Mouse (Mus musculus) left cerebral cortex, postnatal 36 days (tissue): ENCODE measurements at regions not wholly inside any gene's neighbourhood (a gene's known extent, or its start where the extent isn't known, plus 50 kb on each side); places are given as distances from the start of the nearest gene placed in this dataset.
"Not testable (repeated sequence)": the region's sequence is repeated elsewhere in the genome, so short reads cannot be mapped to it uniquely, and the experiment has no call there.

ENCODE experiments used
- DNase-seq, 2 experiments: peaks; one replicate each; pipeline ENCODE4 v3.0.0; 2021 to 2022; ENCODE audit warnings: low spot score in 2 of 2, mixed read lengths in 1 of 2
- intact Hi-C: fragments of 180-260 bp; cut with DNase I; formaldehyde crosslinking; loops from one replicate; pipeline ENCODE4 v1.15.1; 2025

DNA sequence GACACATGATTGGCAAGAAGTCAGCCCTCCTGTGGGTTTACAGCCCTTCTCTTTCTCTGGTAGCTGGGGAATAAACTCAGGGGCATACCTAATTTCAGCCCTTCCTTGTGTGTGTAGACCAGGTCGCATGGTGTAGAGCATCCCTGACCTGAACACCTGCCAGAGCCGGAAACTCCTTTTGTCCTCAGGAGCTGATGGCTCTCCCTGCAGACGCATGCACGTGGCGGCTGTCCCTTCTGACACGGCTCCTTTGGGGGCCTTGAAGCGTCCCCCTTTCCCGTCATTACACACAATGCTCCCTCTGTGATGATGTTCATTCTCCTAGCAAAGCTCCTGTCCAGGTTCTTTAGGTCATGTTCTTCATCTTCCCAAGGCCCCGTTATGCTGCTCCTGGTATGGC lies 203.3 kb downstream of the Diras2 start:
- DNase-seq = no peak
- intact Hi-C loops = no loop called here

DNA sequence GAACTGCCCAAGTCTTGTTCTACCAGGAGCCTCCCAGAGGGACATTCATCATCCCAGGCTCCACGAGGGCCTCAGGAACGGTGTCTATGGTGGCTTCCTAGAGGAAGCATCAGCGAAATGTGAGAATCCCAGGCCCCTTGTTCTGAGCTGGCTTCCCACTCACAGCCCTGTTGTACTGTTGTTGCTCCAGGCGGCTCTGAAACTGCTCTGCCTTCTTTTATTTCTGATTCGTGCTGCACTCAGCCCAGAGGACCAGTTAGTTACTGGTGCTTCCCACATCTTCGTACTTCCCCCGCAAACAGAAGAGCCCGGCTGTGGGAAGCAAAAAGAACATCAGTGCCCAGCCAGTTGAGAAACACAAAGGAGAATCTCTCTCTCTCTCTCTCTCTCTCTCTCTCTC lies 202.3 kb downstream of the Diras2 start:
- DNase-seq = peak; percentile 57 to 61
- intact Hi-C loops = no loop called here

DNA sequence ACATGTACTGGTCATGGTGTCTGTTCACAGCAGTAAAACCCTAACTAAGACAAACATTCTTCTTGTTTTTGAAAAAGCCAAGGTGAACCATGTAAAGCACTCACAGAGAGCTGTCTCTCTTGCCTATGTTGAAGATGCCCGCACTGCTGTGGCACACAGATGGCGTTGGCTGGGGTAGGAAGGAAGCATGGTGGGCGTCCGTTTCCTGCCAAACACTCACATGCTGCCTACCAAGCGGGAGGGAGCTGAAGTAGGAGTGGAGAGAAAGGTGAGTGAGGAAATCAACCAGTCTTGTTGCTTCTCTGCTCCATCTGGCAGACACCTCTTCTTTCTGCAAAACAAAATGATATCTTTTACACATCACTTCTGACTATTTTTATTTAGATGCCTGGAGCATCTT lies 200.0 kb downstream of the Diras2 start:
- peak; percentile 46 to 67 for DNase-seq
- intact Hi-C loops = no loop called here

DNA sequence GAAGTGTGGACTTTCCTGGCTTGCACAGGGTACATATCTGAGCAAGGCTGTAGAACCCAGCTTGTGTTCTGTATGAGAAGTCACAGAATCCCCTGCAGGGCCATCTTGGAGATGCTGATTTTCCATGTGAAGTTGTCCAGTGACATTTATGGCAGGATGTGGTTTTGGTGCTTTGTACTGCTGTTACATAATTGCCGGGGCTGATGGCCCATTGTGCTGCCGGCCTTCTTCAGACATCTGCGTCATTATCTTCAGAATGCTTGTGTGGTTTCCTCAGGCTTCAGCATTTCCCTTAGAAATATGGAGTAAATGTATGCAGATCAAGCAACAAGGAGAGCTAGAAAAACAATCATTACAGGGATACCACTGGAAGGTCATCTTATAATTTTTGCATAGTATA lies 196.1 kb downstream of the Diras2 start:
- no peak for DNase-seq
- intact Hi-C loops = no loop called here

DNA sequence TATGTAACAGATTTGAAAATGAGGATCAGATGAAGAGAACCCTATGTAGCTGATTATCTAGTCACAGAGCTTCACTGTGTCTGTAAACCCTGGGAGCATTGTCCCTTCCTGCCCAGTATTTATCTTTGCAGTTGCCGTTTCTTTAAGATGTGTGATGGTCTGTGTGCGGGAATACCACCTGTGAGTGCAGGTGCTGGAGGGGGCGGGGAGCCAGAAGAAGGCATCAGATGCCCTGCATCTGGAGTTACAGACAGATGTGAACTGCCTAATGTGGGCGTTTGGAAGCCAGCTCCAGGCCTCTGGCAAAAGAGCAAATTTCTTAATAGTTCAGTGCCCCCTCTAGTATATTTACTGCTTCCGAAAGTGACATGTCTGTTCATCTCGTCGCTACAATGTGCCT lies 193.1 kb downstream of the Diras2 start:
- intact Hi-C loops = no loop called here

DNA sequence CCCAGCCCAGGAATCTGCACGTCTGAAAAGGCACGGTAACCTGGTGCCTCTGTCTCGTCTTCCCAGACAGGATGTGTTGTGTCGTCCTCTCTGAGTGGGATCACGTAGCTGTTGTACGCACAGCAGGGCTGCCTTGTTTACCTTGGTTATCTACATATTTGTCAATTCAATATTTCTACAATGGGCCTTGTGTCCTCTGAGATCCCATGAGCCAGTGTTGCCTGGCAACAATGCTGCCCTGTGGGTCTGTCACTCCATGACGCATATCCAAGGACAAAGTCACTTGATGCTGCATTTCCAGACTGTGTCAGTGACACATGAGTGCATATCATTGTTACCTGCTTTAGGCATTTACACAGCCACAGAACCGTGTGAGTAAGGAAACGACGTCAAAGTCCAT lies 191.9 kb downstream of the Diras2 start:
- intact Hi-C loops = no loop called here
- no peak for DNase-seq

More for the DNA sequence above, 193.1 kb downstream of the Diras2 start:
- no peak for DNase-seq

DNA sequence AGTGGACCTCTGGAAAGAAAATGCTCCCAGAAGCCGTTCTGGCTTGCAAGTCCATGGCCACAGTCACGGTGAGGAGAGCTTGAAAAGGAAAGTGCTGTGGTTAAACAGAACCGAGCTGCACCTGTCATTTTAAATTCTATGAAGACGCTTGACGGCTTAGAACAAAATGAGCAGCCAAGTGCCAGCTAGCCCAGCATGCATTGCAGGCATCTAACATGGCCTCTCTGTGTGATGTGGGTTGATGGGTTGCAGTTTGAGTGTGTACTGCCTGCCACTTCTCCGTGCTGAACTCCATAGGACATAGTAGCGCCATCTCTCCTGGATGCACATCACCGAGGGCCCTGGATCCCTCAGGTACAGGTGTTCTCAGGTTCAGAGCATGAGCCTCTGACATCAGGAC lies 189.1 kb downstream of the Diras2 start:
- intact Hi-C loops = no loop called here
- no peak for DNase-seq

DNA sequence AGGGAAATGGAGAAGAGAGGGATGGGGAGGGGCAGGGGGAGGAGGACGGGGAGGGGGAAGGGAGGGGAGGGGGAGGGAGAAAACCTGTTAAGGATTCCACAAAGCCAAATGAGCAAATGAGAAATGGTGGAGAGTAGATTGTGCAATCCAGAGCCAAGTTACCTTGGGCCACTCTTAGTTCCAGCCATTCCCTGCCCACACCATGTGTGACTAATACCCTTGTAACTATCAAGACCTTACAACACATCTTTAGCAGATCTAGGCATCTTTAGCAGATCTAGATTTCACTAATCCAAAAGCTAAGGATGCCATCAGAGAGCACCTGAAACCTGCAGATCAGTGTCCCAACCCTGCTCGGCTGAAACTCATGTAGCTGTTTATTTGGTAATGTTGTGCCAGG lies 186.7 kb downstream of the Diras2 start:
- no peak for DNase-seq
- intact Hi-C loops = no loop called here

DNA sequence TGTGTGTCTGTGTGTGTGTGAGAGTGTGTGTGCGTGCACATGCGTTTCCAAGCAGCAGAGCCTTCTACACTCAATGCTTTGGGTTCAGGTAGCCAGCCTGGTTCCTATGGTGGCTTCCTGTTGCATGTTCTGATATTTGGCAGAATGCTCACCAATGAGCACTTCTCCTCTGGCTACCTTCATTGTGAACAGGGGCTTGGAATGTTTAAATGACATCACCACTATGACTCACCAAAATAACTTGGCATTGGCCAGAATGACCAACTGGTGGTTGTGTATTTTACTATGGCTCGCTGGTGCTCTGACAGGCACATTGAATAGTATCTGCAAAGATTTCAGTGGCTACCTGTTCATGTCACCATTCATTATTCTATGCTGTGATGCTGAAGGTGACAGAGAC lies 186.2 kb downstream of the Diras2 start:
- intact Hi-C loops = loop anchor here (5.0 kb wide), 3 partner anchors 63 to 187 kb away; partner anchors contain the start of gene Diras2
- DNase-seq = no peak

DNA sequence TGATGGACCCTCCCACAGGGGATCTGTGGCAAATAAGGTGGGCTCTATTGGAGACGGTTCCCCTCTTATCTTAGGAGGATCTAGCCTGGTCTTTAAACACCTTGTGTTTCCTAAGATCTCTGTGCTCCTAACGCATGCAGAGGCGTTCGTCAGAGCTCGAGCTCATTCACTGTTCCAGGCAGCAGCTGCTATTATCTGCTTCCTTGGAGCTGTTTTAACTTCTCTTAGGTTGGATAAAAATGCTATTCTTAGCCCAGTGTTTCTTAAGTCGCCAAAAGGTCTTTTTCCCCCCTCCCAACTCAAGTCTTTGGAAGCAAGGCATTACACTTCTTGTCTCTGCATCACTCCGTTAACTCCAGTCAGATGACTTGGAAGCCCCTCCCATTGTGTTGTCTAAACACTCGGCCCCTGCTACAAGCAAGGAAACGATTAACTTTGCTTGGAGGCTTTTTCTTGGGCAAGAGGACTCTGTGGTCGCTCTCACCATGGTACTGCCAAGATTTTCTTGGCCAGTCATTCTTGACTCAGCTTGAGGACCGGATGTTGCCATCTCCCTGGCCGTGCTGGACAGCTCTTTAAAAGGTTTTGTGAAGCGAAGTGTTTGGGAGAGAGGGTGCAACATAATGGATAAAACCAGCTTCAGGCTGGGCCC lies 185.6 kb downstream of the Diras2 start:
- intact Hi-C loops = loop anchor here (5.0 kb wide), 3 partner anchors 63 to 187 kb away; partner anchors contain the start of gene Diras2

DNA sequence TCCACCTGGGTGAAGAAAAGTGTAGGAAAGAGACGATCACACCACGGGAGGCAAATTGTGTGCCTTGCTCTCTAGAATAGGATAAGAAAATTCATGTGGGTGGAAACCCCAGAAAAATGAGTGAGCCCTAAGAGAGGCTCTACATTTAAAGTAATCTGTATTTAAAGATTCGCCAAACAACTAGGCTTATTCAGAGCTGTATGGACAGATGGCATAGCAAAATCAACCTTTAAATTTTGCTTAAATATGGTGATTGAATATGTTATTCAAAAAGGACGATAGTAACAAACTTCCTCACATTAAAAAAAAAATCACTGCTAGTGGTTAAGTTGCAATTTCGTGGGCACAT lies 185.1 kb downstream of the Diras2 start:
- intact Hi-C loops = loop anchor here (5.0 kb wide), 3 partner anchors 64 to 186 kb away; partner anchors contain the start of gene Diras2
- no peak for DNase-seq

More for the DNA sequence above, 185.6 kb downstream of the Diras2 start:
- peak in 1 of 2 experiments; percentile 40 for DNase-seq

DNA sequence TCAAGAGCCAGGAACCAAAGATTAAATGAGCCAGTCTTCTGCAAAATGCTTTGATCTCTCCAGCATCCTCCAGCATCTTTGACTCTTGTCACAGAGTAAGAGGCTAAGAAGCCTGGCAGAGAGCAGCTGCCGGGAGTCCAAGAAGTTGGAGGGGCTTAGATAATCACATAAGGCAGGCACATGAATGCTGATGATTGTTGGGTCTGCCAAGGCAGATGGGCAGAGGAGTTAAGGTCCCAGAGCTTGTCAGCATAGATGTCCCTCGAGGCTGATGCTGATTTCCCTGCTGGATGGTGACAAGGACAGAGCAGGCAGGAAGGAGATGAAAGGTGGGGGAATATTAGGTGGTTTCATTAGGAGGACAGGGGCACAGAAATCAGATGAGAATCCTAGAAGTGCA lies 183.4 kb downstream of the Diras2 start:
- no peak for DNase-seq
- intact Hi-C loops = loop anchor here (5.0 kb wide), 3 partner anchors 65 to 185 kb away; partner anchors contain the start of gene Diras2

DNA sequence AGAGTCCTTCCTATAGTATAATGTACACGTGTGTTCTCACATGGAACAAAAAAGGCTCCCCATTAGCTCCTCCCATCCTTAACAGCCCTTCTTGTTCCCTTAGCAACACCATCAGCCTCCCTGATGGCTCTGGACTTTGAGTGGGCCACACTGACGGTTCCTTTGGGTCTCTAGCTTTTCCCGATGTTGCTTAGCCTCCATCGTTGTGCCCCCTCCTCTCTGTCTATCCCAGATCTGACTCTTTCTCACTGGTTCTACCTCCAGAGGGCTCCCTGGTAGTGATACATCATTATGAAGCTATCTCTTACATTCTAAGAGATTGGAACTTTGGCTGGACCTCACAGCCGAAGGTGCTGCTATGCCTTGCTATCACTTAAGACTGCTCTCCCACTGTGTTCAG lies 181.5 kb downstream of the Diras2 start:
- intact Hi-C loops = loop anchor here (5.0 kb wide), 3 partner anchors 67 to 183 kb away; partner anchors contain the start of gene Diras2
- DNase-seq = no peak

DNA sequence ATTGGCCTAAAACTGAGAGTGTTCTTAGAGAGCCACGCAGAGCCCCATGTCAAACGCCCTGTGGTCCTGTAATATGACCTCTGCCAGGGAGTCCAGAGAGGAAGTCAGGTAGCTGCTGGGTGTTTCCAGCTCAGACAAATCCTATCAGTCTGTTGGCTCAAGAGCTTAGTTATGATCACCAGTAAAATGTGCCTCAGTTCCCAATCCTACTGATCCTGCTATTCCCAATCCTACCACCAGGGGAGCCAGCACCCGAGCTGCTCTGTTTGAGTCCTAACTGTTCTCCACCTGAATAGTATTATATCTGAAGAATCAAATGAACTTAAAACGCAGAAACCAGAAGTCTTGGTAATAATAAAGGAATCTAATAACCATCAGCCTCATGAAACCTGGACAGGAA lies 178.5 kb downstream of the Diras2 start:
- DNase-seq = no peak
- intact Hi-C loops = no loop called here

DNA sequence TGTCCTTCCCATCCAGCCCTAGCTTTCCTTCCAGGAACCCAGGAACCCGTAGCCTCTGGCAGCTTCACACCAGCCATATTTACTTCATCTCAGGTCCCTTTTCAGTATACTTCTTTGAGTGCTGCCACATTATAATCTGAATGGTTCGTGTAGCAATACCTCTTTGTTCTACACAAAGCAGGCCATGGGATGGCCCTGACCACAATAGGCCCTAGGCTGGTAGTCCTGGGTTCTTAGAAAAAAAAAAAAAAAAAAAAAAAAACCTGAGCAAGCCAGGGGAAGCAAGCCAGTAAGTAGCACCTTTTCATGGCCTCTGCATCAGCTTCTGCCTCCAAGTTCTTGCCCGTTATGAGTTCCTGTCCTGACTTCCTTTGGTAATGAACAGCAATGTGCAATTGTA lies 177.6 kb downstream of the Diras2 start:
- intact Hi-C loops = no loop called here

DNA sequence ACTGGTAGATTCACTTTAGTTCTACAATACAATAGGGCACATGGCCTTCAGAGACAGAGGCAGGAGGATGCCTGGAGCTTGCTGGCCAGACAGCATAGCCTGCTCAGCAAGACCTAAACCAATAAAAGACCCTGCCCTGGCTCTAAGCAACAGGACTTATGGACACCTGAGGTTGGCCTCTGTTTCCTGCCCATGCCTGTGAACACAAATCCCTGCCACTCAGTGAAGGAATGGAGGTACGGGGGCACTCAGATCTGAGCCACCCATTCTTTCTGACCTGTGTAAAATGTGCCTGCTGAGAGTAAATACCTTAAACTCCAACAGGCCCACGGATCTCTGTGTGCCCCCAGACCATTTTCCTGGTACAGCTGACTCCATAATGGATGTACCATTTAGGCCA lies 177.1 kb downstream of the Diras2 start:
- no peak for DNase-seq
- intact Hi-C loops = no loop called here

More for the DNA sequence above, 177.6 kb downstream of the Diras2 start:
- DNase-seq = no peak

DNA sequence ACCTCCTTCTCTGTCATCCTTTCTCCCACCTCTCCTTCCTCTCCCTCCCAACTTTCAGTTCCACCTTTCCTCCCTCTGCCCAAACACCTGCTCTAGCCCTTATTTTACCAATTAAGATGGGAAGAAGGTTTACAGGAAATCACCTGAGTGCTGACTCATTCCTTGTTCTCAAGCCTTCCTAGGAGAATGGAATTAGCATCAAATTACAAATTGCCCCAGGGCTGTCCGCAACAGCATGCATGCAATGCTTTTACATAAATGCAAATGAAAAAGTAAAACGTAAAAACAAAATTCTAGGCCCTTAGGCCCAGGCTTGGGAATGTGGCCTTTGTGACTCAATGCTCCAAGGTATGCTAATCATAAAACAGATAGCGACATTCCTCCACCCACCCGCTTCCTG lies 175.2 kb downstream of the Diras2 start:
- DNase-seq, intact Hi-C loops: not testable (repeated sequence)

DNA sequence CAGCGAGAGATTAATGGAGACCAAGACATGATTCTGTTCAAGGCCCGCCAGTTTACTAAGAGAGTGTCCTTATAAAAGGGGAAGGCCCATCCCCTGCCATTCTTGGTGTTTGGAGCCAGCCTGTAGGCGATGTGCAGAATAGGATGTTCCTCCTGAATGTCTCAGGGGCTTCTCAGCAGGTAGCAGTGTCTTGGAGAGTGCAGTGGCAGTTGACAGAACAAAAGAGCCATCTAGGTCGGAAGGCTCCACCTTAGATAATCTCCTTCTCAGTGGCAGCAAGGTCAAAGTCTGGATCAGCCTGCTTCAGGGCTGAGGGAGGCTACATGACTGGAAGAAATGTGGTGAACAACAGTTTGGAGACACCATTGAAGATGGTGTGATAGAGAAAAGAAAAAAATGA lies 171.7 kb downstream of the Diras2 start:
- DNase-seq, intact Hi-C loops: not testable (repeated sequence)

DNA sequence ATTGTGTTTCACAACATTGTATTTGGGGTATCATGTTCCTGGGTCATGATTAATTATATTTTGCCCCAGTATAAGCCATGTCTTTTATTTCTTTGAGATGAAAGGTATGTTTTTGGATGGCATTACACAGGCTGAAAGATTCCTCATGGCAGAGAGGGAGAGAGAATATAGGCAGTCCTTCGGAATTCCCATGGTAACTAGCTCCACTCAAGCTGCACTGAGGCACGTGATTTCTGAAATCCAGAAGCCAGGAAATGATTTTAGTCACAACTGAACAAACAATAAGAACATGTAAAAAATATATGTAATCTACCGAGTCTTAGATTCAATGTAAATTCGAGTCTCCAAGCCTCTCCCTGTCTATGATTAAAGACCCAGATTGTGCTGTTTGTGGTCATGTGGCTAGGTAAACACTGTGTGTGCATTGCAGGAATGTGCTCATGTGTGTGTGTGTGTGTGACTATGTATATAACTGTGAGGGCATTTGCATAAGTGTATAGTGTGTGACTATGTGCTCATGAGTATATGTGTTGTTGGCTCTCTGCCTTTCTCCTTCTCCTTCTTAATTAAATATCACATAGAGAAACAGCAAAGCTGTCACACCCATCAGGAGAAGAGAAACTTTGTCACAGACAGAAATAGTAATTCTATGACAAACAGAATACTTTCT lies 169.8 kb downstream of the Diras2 start:
- intact Hi-C loops = loop anchor here (5.0 kb wide), 1 partner anchor 76 kb away; no protein-coding TSS in a partner anchor
- no peak for DNase-seq

DNA sequence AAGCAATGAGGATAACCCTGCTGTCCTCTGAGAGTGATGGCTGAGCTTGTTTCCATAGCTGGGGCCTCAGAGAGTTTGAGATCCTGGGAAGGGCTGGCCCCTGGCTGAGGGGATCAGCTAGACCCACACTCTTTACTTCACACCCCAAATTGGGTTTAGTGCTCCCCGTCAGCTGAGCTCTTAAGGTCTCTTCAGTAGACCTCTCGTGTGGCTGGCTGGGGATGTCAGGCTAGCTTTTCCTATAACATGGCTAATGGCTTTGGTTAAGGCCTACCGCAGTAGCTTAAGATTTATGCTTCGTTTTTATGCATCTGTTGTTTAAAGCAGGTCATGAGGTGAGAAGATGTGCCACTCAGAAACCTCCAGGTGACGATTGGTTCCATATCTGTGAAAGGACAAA lies 168.8 kb downstream of the Diras2 start:
- DNase-seq = no peak
- intact Hi-C loops = loop anchor here (5.0 kb wide), 1 partner anchor 75 kb away; no protein-coding TSS in a partner anchor

DNA sequence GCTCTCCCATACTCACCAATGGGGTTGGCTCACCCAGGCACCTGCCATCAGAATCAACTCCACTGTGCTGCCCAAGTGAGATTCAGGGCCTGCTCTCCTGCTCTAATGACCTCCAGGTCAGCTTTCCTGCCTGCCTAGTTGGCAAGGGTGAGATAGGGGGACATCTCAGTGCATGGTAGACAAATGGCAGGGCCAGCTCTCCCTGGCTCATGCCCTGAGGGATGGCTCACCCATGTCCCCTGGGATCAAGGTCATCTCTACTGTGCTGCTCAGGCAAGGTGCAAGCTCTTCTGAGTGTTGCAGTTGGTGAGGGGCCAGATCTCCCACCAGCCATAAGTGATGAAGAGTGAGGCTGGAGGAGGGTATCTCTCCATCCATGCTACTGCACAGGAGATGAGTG lies 161.2 kb downstream of the Diras2 start:
- intact Hi-C loops = no loop called here
- no peak for DNase-seq
